In genomic region chr12:24614452-24615075, GRCm38 (mm10) we compare ENCODE assay signal across 18 mouse cellular contexts. TPM values are rescaled to one million over a fixed set of nuclear protein-coding genes. Genes with fewer than 3 reads are reported as not detected.
DNase-seq lines count a peak whose midpoint lies in the region; ATAC-seq lines count a peak whose summit lies in the region.
"Had no signal": no experiment of that assay in that cellular context is flagged by ENCODE, and none has a peak within 500 bp of the region (broad histone marks: within the 10 kb centered on the region; RNA-seq: fewer than 3 reads in every experiment).

No protein-coding gene starts in this region.

- DNase-seq in kidney, adult 18-20 months = no peak
- no peak for DNase-seq in lung, adult 18-20 months
- no peak for DNase-seq in adipocyte (ENCODE audit: low spot score)
- DNase-seq in urinary bladder, postnatal 36 days (ENCODE audit: low spot score in 2 of 2) = no peak
- DNase-seq: adrenal gland, postnatal 14 days; cerebellum, adult 11-12 months; cerebellum, adult 9-10 months; cerebellum, postnatal 25 days; forebrain, postnatal 0 days; gastrocnemius, postnatal 14 days had no signal

- H3K27me3 ChIP-seq in kidney, embryonic 14.5 days (ENCODE audit: control insufficient read depth, insufficient read depth, low read length) = no peaks in the 10 kb centered on the region
- H3K27me3 ChIP-seq in lung, embryonic 15.5 days = no peaks in the 10 kb centered on the region
- H3K27me3 ChIP-seq in intestine, embryonic 15.5 days (replicated peaks) = no peaks in the 10 kb centered on the region
- H3K27me3 ChIP-seq in stomach, embryonic 15.5 days (replicated peaks) = no peaks in the 10 kb centered on the region
- H3K27me3 ChIP-seq: embryonic facial prominence, embryonic 13.5 days; forebrain, embryonic 13.5 days; heart, embryonic 12.5 days had no signal

- no peak overlapping the region for H3K9ac ChIP-seq in kidney, embryonic 14.5 days (ENCODE audit: low read depth, low read length)
- H3K9ac ChIP-seq in lung, embryonic 15.5 days = no peak overlapping the region
- no peak overlapping the region for H3K9ac ChIP-seq in intestine, embryonic 15.5 days
- no peak overlapping the region for H3K9ac ChIP-seq in stomach, embryonic 15.5 days
- H3K9ac ChIP-seq: embryonic facial prominence, embryonic 13.5 days; forebrain, embryonic 13.5 days; forebrain, postnatal 0 days; heart, embryonic 12.5 days had no signal

- peaks cover 2% of the 10 kb centered on the region; the same call in 1 of the 2 replicates for H3K36me3 ChIP-seq in kidney, embryonic 14.5 days (ENCODE audit: control insufficient read depth, insufficient read depth, low read length)
- H3K36me3 ChIP-seq in lung, embryonic 15.5 days = no peaks in the 10 kb centered on the region
- no peaks in the 10 kb centered on the region for H3K36me3 ChIP-seq in intestine, embryonic 15.5 days
- H3K36me3 ChIP-seq in stomach, embryonic 15.5 days = no peaks in the 10 kb centered on the region
- H3K36me3 ChIP-seq: embryonic facial prominence, embryonic 13.5 days; hindbrain, embryonic 10.5 days had no signal

- H3K4me3 ChIP-seq in kidney, embryonic 14.5 days (ENCODE audit: low read length) = no peak overlapping the region
- no peak overlapping the region for H3K4me3 ChIP-seq in lung, embryonic 15.5 days
- no peak overlapping the region for H3K4me3 ChIP-seq in intestine, embryonic 15.5 days (replicated peaks)
- no peak overlapping the region for H3K4me3 ChIP-seq in stomach, embryonic 15.5 days (replicated peaks)
- H3K4me3 ChIP-seq: embryonic facial prominence, embryonic 13.5 days; forebrain, embryonic 13.5 days; heart, embryonic 12.5 days; hindbrain, embryonic 10.5 days had no signal

- no peak overlapping the region for H3K4me2 ChIP-seq in kidney, embryonic 14.5 days (replicated peaks; ENCODE audit: low read depth, low read length)
- no peak overlapping the region for H3K4me2 ChIP-seq in lung, embryonic 15.5 days
- no peak overlapping the region for H3K4me2 ChIP-seq in intestine, embryonic 15.5 days (replicated peaks)
- no peak overlapping the region for H3K4me2 ChIP-seq in stomach, embryonic 15.5 days
- H3K4me2 ChIP-seq: embryonic facial prominence, embryonic 13.5 days; forebrain, embryonic 13.5 days; heart, embryonic 12.5 days had no signal

- 85% methylated on average over 17 of the region's 17 CpGs for WGBS in kidney, embryonic 14.5 days
- 56% methylated on average over 17 of the region's 17 CpGs for WGBS in lung, embryonic 15.5 days
- 69% methylated on average over 17 of the region's 17 CpGs for whole genome bisulfite sequencing in intestine, embryonic 15.5 days
- WGBS in stomach, embryonic 15.5 days = 68% methylated on average over 17 of the region's 17 CpGs

- no peaks in the 10 kb centered on the region for H3K9me3 ChIP-seq in kidney, embryonic 14.5 days (ENCODE audit: control insufficient read depth, low read length)
- H3K9me3 ChIP-seq in lung, embryonic 15.5 days = no peaks in the 10 kb centered on the region
- H3K9me3 ChIP-seq in intestine, embryonic 15.5 days = no peaks in the 10 kb centered on the region
- H3K9me3 ChIP-seq in stomach, embryonic 15.5 days = no peaks in the 10 kb centered on the region
- H3K9me3 ChIP-seq: embryonic facial prominence, embryonic 13.5 days; forebrain, embryonic 13.5 days; heart, embryonic 12.5 days; hindbrain, embryonic 10.5 days had no signal

- ATAC-seq in kidney, embryonic 14.5 days (ENCODE audit: low FRiP score, low TSS enrichment) = 0 out of 2 replicates have a peak, but pooled peaks have one; percentile 32
- peak; percentile 67; the same call in 1 of the 2 replicates for ATAC-seq in lung, embryonic 15.5 days (ENCODE audit: borderline replicate concordance, extremely low read depth, low FRiP score, low TSS enrichment)
- ATAC-seq in intestine, embryonic 15.5 days = peak; percentile 57; the same call in 1 of the 2 replicates
- peak; percentile 82 for ATAC-seq in stomach, embryonic 15.5 days (ENCODE audit: insufficient read depth, low FRiP score, low read depth)
- ATAC-seq: forebrain, embryonic 13.5 days; forebrain, postnatal 0 days had no signal

- no peak overlapping the region for H3K27ac ChIP-seq in kidney, embryonic 14.5 days (ENCODE audit: low read depth, low read length)
- H3K27ac ChIP-seq in lung, embryonic 15.5 days = no peak overlapping the region
- H3K27ac ChIP-seq in intestine, embryonic 15.5 days = no peak overlapping the region
- peak overlapping the region; percentile 5; the same call in 1 of the 2 replicates for H3K27ac ChIP-seq in stomach, embryonic 15.5 days
- H3K27ac ChIP-seq: embryonic facial prominence, embryonic 13.5 days; forebrain, embryonic 13.5 days; hindbrain, embryonic 10.5 days had no signal

- H3K4me1 ChIP-seq in kidney, embryonic 14.5 days (ENCODE audit: control insufficient read depth, insufficient read depth, low read length) = no peaks in the 10 kb centered on the region
- H3K4me1 ChIP-seq in lung, embryonic 15.5 days = no peaks in the 10 kb centered on the region
- H3K4me1 ChIP-seq in intestine, embryonic 15.5 days (replicated peaks) = no peaks in the 10 kb centered on the region
- H3K4me1 ChIP-seq in stomach, embryonic 15.5 days = no peaks in the 10 kb centered on the region
- H3K4me1 ChIP-seq: embryonic facial prominence, embryonic 13.5 days; forebrain, embryonic 13.5 days; heart, embryonic 12.5 days; hindbrain, embryonic 10.5 days had no signal

RNA-seq across cellular contexts. Expression of gene Klf11, which starts 36.5 kb away (rescaled TPM):
- polyA plus RNA-seq in kidney, embryonic 14.5 days (2014; fragmentation: Nextera tagmentation; extraction: Ambion mirVana) = 6.2 and 11.9 TPM in 2 replicates
- 12.6 and 15.0 TPM in 2 replicates for polyA plus RNA-seq in lung, embryonic 15.5 days (2015; fragmentation: Nextera tagmentation; extraction: Ambion mirVana)
- polyA plus RNA-seq in intestine, embryonic 15.5 days (2015; fragmentation: Nextera tagmentation; extraction: Ambion mirVana) = 8.9 and 10.9 TPM in 2 replicates
- 11.2 and 12.0 TPM in 2 replicates for polyA plus RNA-seq in stomach, embryonic 15.5 days (2015; fragmentation: Nextera tagmentation; extraction: Ambion mirVana)

RNA-seq across cellular contexts. Expression of gene Grhl1, which starts 42.5 kb away (rescaled TPM):
- polyA plus RNA-seq in kidney, embryonic 14.5 days (2014; fragmentation: Nextera tagmentation; extraction: Ambion mirVana) = 1.4 and 3.5 TPM in 2 replicates
- 3.7 and 3.9 TPM in 2 replicates for polyA plus RNA-seq in lung, embryonic 15.5 days (2015; fragmentation: Nextera tagmentation; extraction: Ambion mirVana)
- 0.83 and 1.0 TPM in 2 replicates for polyA plus RNA-seq in intestine, embryonic 15.5 days (2015; fragmentation: Nextera tagmentation; extraction: Ambion mirVana)
- 5.7 and 7.5 TPM in 2 replicates for polyA plus RNA-seq in stomach, embryonic 15.5 days (2015; fragmentation: Nextera tagmentation; extraction: Ambion mirVana)

Comparison
In these comparisons a context has a peak if more than half of its experiments do, and no peak if none do; other contexts are left out.
1. ATAC-seq: peak in every context shown above with its lines; median percentile 82 in stomach, embryonic 15.5 days; 67 in lung, embryonic 15.5 days; 57 in intestine, embryonic 15.5 days; 32 in kidney, embryonic 14.5 days.